Mouse (Mus musculus) erythroid progenitor cell, adult 5-6 weeks (primary cell): ENCODE measurements around the gene Sspo. TPM values are rescaled to one million over a fixed set of nuclear protein-coding genes. Genes with fewer than 3 reads are reported as not detected.

Source experiments
- ATAC-seq: replicated peaks from 2 replicates; pipeline ENCODE4 v1.8.0; 2016; ENCODE audit warnings: moderate number of reproducible peaks, mild to moderate bottlenecking, moderate TSS enrichment, inconsistent platforms; ENCODE audit not compliant: poor library complexity, low FRiP score, severe bottlenecking
- total RNA-seq, 2 experiments: library from RNA; stranded (forward) in 1 of 2; stranded (reverse) in 1 of 2; fragments of 150-400 nt in 1 of 2; fragments of 186-747, 209-891 nt in 1 of 2; gene quantifications; 2 replicates each; pipeline versions ENCODE4 v1.2.3 to v1.2.4; 2015 to 2017; ENCODE audit warnings: low replicate concordance in 2 of 2

The Sspo gene
- total RNA-seq, 2 experiments from 2014 or later = not detected

- no peak for ATAC-seq
Measured at GRCm38 (mm10) chr6:48537105-48537954, 89.3 kb downstream of the Sspo start, which contains the start of gene Atp6v0e2. TSS of gene Atp6v0e2 (plus strand) at chr6:48537615.

- no peak; the same call in 1 of the 2 replicates for ATAC-seq
Measured at GRCm38 (mm10) chr6:48538841-48539737, 91.1 kb downstream of the Sspo start.

- no peak for ATAC-seq
Measured at GRCm38 (mm10) chr6:48539860-48540259, 91.8 kb downstream of the Sspo start.

- ATAC-seq = no peak
Measured at GRCm38 (mm10) chr6:48540721-48541120, 92.7 kb downstream of the Sspo start.

- ATAC-seq = no peak
Measured at GRCm38 (mm10) chr6:48541560-48542450, 93.8 kb downstream of the Sspo start.

GRCm38 (mm10) chr6:48542631-48543030, 94.6 kb downstream of the Sspo start:
- no peak for ATAC-seq

- ATAC-seq = no peak
Measured at GRCm38 (mm10) chr6:48545251-48545650, 97.2 kb downstream of the Sspo start.

- ATAC-seq = no peak
Measured at GRCm38 (mm10) chr6:48546271-48546670, 98.2 kb downstream of the Sspo start.

- no peak for ATAC-seq
Measured at GRCm38 (mm10) chr6:48546858-48547257, 98.8 kb downstream of the Sspo start.

- ATAC-seq = no peak
Measured at GRCm38 (mm10) chr6:48548314-48548713, 100.3 kb downstream of the Sspo start.

Other genes with a start within 250 kb of the Sspo start
- 1.3 TPM in 1 of 2 replicates, not detected in the other for gene Krba1, start 52.6 kb upstream of the Sspo start, total RNA-seq (2015; ENCODE audit: low replicate concordance)
- gene Krba1, start 52.6 kb upstream of the Sspo start, total RNA-seq (2017; ENCODE audit: low replicate concordance) = 1.7 and 2.2 TPM in 2 replicates
- gene Zfp467, start 2.4 kb upstream of the Sspo start, total RNA-seq (2015; ENCODE audit: low replicate concordance) = 1.3 TPM in 1 of 2 replicates, not detected in the other
- gene Zfp467, start 2.4 kb upstream of the Sspo start, total RNA-seq (2017; ENCODE audit: low replicate concordance) = 5.0 TPM in 1 of 2 replicates, not detected in the other
- not detected in 2 replicates for gene Atp6v0e2, start 89.4 kb downstream of the Sspo start, total RNA-seq (2015; ENCODE audit: low replicate concordance)
- not detected in 2 replicates for gene Atp6v0e2, start 89.4 kb downstream of the Sspo start, total RNA-seq (2017; ENCODE audit: low replicate concordance)
- gene Lrrc61, start 106.6 kb downstream of the Sspo start, total RNA-seq (2015; ENCODE audit: low replicate concordance) = 2.1 TPM in 1 of 2 replicates, not detected in the other
- 0.13 and 1.1 TPM in 2 replicates for gene Lrrc61, start 106.6 kb downstream of the Sspo start, total RNA-seq (2017; ENCODE audit: low replicate concordance)
- gene Rarres2, start 124.6 kb downstream of the Sspo start, total RNA-seq (2015; ENCODE audit: low replicate concordance) = not detected in 2 replicates
- gene Rarres2, start 124.6 kb downstream of the Sspo start, total RNA-seq (2017; ENCODE audit: low replicate concordance) = 3.6 TPM in 1 of 2 replicates, not detected in the other
- not detected in 2 replicates for gene Gm45021, start 141.4 kb downstream of the Sspo start, total RNA-seq (2015; ENCODE audit: low replicate concordance)
- gene Gm45021, start 141.4 kb downstream of the Sspo start, total RNA-seq (2017; ENCODE audit: low replicate concordance) = not detected in 2 replicates
- gene Repin1, start 145.7 kb downstream of the Sspo start, total RNA-seq (2015; ENCODE audit: low replicate concordance) = not detected in 2 replicates
- gene Repin1, start 145.7 kb downstream of the Sspo start, total RNA-seq (2017; ENCODE audit: low replicate concordance) = 0.77 and 1.7 TPM in 2 replicates
- not detected in 2 replicates for gene Gm44965, start 145.7 kb downstream of the Sspo start, total RNA-seq (2015; ENCODE audit: low replicate concordance)
- not detected in 2 replicates for gene Gm44965, start 145.7 kb downstream of the Sspo start, total RNA-seq (2017; ENCODE audit: low replicate concordance)
- not detected in 2 replicates for gene Zfp775, start 153.8 kb downstream of the Sspo start, total RNA-seq (2015; ENCODE audit: low replicate concordance)
- gene Zfp775, start 153.8 kb downstream of the Sspo start, total RNA-seq (2017; ENCODE audit: low replicate concordance) = 0.15 TPM in 1 of 2 replicates, not detected in the other
- gene AI854703, start 178.5 kb downstream of the Sspo start, total RNA-seq (2015; ENCODE audit: low replicate concordance) = not detected in 2 replicates
- gene AI854703, start 178.5 kb downstream of the Sspo start, total RNA-seq (2017; ENCODE audit: low replicate concordance) = not detected in 2 replicates
- 1.8 and 7.5 TPM in 2 replicates for gene Gimap8, start 199.0 kb downstream of the Sspo start, total RNA-seq (2015; ENCODE audit: low replicate concordance)
- gene Gimap8, start 199.0 kb downstream of the Sspo start, total RNA-seq (2017; ENCODE audit: low replicate concordance) = 1.8 and 6.7 TPM in 2 replicates
- gene Gimap9, start 227.9 kb downstream of the Sspo start, total RNA-seq (2015; ENCODE audit: low replicate concordance) = 5.4 and 14.4 TPM in 2 replicates
- gene Gimap9, start 227.9 kb downstream of the Sspo start, total RNA-seq (2017; ENCODE audit: low replicate concordance) = 5.7 and 9.0 TPM in 2 replicates
- 13.7 and 46.5 TPM in 2 replicates for gene Gimap4, start 236.3 kb downstream of the Sspo start, total RNA-seq (2015; ENCODE audit: low replicate concordance)
- 26.5 and 34.1 TPM in 2 replicates for gene Gimap4, start 236.3 kb downstream of the Sspo start, total RNA-seq (2017; ENCODE audit: low replicate concordance)